Mouse (Mus musculus) lung, postnatal 10 days (tissue): Measurements from ENCODE around the gene Sod1.
A peak's percentile ranks its signal among the peaks of the same experiment; 100 is the strongest.
"Not testable (repeated sequence)": the region's sequence is repeated elsewhere in the genome, so short reads cannot be mapped to it uniquely, and the experiment has no call there.

Experiments
- DNase-seq: peaks from one replicate; pipeline ENCODE4 v3.0.0; 2021

The Sod1 gene

GRCm38 (mm10) chr16:90213477-90214339 lies 6.8 kb upstream of the Sod1 start:
- DNase-seq: no peak

DNA sequence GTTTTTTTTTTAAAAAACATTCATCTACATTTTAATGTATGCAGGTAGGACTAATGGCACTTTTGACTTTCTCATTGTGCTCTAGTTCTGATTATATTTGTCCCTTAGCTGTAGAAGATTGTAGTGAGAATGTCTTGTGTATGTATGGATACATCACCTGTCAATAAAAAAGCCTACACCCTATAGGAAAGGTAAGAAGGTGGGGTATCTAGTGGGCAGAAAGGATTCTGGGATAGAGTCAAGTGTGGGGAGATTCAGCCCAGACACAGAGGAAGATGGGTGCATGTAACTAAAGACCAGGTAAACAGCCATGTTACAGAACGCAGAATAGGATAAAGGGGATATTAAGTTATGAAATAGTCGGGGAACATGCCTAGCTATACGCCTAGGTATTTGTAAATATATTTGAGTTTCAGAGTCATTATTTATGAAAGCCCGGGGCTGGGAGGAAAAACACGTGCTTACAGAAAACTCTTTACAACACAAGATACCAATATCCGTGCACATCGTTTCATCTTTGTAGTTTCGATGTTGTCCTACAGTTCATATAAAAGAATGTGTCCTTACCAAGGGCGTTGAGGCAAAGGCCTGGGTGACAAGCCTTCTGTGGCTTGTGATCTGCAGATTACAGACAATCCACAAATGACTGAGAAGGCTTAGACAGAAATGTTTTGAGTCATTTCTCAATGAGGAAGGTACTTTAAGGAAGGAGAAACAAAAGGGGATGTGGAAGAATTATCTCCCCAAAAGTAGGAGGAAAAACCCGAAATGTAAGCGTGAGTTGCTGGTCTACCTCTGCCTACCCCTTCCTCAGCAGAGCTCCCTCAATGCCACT lies 5.6 kb upstream of the Sod1 start:
- no peak for DNase-seq

DNA sequence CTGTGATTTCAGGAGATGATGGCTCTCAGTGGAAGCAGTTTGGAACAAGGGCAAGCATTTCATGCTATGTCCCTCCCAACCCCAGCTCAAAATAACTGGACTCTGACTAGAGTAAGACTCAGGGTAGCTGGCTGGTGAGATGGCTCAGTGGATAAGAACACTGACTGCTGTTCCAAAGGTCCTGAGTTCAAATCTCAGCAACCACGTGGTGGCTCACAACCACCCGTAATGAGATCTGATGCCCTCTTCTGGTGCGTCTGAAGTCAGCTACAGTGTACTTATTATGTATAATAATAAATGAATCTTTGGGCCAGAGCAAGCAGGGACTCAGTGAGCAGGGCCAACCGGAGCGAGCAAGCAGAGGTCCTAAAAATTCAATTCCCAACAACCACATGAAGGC lies 4.7 kb upstream of the Sod1 start:
- not testable (repeated sequence) for DNase-seq

- DNase-seq: no peak
Measured at GRCm38 (mm10) chr16:90216414-90216813, 4.1 kb upstream of the Sod1 start.

DNA sequence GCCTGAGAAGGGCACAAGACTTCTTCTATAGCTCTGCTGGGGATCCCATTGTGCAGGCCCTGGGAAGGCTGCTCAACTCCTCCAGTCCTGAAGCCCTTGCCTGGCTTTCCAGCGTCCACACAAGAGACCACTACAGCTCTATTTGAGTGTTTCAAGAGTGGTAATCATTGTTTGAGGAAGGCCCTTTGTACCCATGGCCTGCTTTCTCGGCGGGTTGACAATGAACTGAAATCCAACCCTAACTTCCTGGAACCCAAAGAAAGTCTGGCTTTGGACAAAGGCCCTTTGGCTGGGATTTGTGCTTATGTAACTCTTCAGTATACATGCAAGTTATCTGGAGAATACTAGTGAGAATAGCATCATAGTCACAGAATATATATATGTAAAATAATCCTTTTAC lies 3.2 kb upstream of the Sod1 start:
- DNase-seq: peak; percentile 33

GRCm38 (mm10) chr16:90217926-90218325 lies 2.6 kb upstream of the Sod1 start:
- peak; percentile 27 for DNase-seq

DNA sequence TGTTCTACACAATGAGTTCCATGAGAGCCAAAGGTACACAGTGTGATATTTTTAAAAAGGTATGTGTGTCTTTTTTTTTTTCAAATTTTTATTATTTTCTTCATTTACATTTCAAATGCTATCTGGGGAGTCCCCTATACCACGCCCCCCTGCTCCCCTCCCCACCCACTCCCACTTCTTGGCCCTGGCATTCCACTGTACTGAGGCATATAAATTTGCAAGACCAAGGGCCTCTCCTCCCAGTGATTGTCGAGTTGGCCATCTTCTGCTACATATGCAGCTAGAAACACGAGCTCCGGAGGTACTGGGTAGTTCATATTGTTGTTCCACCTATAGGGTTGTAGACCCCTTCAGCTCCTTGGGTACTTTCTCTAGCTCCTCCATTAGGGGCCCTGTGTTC lies 1.1 kb upstream of the Sod1 start:
- not testable (repeated sequence) for DNase-seq

GRCm38 (mm10) chr16:90220892-90221431 lies 408 bp downstream of the Sod1 start:
- DNase-seq: peak; percentile 54

DNA sequence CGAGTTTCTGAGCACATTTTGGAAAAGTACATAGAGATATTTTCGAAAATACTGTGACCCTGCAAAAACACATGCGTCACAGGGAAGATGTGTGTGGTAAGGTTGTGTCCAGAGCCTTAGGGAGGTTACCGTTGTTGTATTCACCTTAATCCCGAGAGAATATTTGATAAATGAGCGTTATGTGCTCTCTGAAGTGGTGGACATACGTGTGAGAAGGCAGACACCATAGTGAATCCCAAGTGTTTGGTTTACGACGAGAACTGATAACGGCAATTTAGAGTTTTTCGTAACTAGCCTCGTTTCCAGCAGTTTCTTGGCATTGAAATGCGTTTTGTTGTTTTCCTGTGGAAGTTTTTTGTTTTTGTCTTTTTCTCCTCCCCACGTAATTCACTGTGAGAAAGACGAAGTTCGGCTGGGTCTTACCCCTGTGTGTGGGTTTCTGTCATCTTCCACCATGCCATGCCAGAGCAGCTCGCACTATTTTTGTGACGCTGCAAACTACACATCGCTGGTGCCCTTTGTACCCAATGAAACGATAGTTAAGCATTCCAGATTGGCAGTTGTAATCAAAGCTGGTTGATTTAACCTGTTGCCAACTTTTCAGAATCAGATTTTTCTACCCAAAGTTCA lies 1.0 kb downstream of the Sod1 start:
- no peak for DNase-seq

GRCm38 (mm10) chr16:90229897-90230296 lies 9.3 kb downstream of the Sod1 start:
- no peak for DNase-seq

DNA sequence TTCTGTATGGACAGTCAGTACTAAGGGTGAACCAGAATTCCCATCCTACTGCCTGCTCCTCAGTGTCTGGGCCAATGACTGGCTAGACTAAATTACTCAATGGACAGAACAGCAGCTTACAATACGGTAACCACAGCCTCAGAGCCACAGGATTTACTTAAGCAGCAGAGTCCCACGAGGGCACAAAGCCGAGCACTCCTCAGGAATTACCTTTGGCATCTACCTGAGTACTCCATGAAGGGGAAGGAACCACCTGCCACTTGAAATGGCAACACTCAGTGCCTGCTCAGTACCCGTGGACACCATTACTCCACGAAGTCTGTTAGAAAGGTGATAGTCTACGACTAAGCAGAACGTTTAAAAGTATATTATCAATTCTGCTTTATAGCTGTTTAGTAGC lies 10.7 kb downstream of the Sod1 start:
- peak; percentile 18 for DNase-seq

DNA sequence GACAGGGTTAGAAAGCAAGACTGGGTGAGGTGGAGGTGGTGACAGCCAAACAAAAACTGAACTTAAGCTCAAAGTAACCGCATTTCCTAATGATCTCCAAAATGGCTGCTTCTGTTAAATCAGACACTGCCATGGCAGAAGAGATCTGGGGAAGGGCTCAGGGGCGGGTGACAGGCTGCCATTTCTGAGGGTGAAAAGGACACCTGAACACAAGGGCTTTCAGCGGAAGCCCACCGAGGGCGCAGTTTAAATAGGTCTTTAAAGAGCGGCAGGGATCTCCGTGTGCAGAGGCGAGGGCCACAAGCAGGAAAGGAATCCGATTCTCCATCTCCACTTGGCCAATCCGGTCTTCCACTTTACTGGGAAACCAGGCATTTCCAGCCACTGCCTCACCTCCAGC lies 13.1 kb downstream of the Sod1 start:
- DNase-seq: no peak

GRCm38 (mm10) chr16:90234617-90235016 lies 14.1 kb downstream of the Sod1 start:
- no peak for DNase-seq

GRCm38 (mm10) chr16:90235188-90235587 lies 14.6 kb downstream of the Sod1 start:
- no peak for DNase-seq

GRCm38 (mm10) chr16:90239128-90239746 lies 18.7 kb downstream of the Sod1 start:
- DNase-seq: no peak

- DNase-seq: no peak
Measured at GRCm38 (mm10) chr16:90241875-90242274, 21.3 kb downstream of the Sod1 start.

DNA sequence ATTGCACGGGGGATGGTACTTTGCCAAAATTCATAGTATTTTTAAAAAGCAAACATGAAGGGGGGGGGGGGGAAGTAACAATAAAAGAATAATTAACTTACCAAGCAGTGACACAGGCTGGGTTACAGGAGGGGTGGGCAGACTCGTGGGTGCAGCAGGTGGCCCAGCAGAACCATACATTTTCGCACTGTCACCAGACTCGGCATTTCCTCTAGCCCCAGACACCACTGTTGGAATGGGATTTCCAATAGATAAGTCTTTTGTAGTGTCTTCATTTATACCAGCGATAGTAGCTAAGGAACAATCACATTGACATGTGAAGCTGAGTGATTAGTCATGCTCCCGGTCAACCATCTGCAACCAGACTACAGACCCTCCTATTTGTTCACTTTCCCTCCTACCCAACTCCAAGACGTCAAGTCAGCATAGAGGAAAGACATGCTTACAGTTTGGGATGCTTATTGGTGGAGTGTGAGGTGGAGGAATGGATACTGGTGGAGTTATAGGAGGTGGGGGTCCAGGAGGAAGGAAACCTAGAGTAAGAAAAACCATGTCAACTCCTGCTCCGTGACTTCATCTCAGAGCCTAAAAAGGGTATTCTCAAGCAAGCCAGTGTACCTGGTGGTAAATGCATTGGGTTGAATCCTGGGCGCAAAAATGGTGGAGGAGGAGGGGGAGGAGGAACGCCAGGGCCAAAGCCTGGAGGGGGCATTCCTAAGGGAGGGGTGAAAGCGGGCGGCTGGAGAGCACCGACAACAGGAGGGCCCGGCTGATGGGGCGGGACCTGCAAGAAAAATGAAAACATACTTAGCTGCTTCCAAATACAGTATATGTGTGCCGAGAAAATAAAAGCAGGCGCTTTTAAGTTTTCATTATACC lies 22.1 kb downstream of the Sod1 start:
- no peak for DNase-seq

GRCm38 (mm10) chr16:90250099-90250498 lies 29.5 kb downstream of the Sod1 start:
- no peak for DNase-seq

DNA sequence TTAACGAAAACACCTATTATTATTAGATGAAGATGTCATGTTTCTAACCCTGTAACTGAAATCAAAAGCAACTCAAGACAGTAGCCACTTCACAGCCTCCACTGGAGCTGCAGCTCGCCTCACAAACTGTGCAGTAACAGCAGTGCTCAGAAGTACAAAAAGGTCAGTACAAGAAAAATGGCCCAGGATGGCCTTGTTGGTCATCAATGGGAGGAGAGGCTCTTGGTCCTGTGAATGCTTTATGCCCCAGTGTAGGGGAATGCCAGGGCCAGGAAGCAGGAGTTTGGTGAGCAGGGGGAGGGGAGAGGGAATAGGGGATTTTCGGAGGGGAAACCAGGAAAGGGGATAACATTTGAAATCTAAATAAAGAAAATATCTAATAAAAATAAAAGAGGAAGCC lies 30.7 kb downstream of the Sod1 start:
- DNase-seq: not testable (repeated sequence)

- DNase-seq: no peak
Measured at GRCm38 (mm10) chr16:90252521-90252920, 32.0 kb downstream of the Sod1 start.

DNA sequence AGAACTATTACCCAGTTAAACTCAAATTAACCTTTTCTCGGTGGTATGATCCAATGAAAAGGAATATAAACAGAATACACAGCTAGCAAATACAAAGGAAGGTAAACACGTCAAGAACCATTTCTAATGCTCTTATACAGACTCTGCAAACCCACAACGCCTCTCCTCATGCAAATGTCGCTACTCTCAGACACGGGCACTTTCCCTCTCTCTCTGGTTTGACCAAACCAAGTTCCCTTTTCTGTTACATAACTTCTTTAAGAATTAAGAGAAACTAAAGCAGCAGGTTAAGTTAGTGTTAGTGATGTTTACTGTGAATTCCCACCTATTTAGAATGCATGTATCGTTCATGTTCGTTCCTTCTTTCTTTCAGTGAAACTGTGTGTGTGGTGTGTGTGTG lies 38.4 kb downstream of the Sod1 start:
- no peak for DNase-seq

DNA sequence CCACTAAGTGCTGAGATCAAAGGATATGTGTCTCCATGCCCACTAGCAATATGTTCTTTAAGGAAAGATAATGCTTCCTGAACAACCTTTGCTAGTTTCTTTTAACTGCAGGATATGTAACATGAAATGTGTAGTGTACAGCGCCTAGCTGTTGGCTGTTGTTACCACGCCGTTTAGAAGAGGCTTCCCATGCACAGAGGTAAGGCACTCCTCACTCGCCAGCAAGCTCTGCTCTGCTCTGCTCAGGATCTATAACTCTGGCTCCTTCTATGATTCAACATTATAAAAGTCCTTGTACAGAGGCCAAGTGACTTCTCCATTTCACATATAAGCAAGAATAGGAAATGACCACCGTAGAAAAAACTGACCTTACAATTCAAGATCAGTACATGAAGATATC lies 39.1 kb downstream of the Sod1 start:
- no peak for DNase-seq
